Mouse (Mus musculus) forebrain, embryonic 13.5 days (tissue): ENCODE measurements around the gene Tmem220. TPM values are rescaled to one million over a fixed set of nuclear protein-coding genes. Genes with fewer than 3 reads are reported as not detected.
A peak's percentile ranks its signal among the peaks of the same experiment; 100 is the strongest.

ENCODE experiments used
- ATAC-seq: fragments of 200-750 bp; cut with Nextera tagmentation; 2 replicates; pipeline ENCODE4 v1.8.0; 2017
- H3K27ac ChIP-seq: fragments of 300-500 bp; sonication (generic); 2 replicates; pipeline ENCODE4 v1.5.1; 2015; ENCODE audit warnings: inconsistent platforms, mild to moderate bottlenecking, moderate library complexity
- H3K27me3 ChIP-seq: fragments of 300-500 bp; sonication (generic); 2 replicates; pipeline ENCODE4 v1.6.1; 2015; ENCODE audit warnings: mild to moderate bottlenecking, inconsistent platforms
- H3K36me3 ChIP-seq: fragments of 300-500 bp; sonication (generic); 2 replicates; pipeline ENCODE4 v1.6.1; 2015; ENCODE audit warnings: mild to moderate bottlenecking, inconsistent platforms; ENCODE audit not compliant: poor library complexity, severe bottlenecking
- H3K4me1 ChIP-seq: fragments of 300-500 bp; sonication (generic); 2 replicates; pipeline ENCODE4 v1.6.1; 2015; ENCODE audit warnings: inconsistent platforms
- H3K4me2 ChIP-seq: fragments of 300-500 bp; sonication (generic); 2 replicates; pipeline ENCODE4 v1.6.1; 2015; ENCODE audit warnings: inconsistent platforms, mild to moderate bottlenecking, moderate library complexity
- H3K4me3 ChIP-seq: fragments of 300-500 bp; sonication (generic); 2 replicates; pipeline ENCODE4 v1.5.1; 2015; ENCODE audit warnings: mild to moderate bottlenecking, inconsistent platforms
- H3K9ac ChIP-seq: fragments of 300-500 bp; sonication (generic); 2 replicates; pipeline ENCODE4 v1.6.1; 2015; ENCODE audit warnings: mild to moderate bottlenecking, inconsistent platforms
- H3K9me3 ChIP-seq: fragments of 300-500 bp; sonication (generic); replicated peaks from 2 replicates; pipeline ENCODE4 v1.6.1; 2016; ENCODE audit warnings: inconsistent platforms
- WGBS: fragments of 180-500 bp; shearing (Covaris S2); methylation state at CpG from one replicate; pipeline ENCODE4 v1.1.7; 2015; 5-methylcytosine and 5-hydroxymethylcytosine counted together
- polyA plus RNA-seq: library from polyadenylated mRNA; unstranded; fragments of >200 nt; fragmentation: Nextera tagmentation; extraction: Ambion mirVana; gene quantifications from 2 replicates; pipeline ENCODE4 v1.2.1, GENCODE M21; 2015

The Tmem220 gene
- polyA plus RNA-seq, 1 experiment from 2014 or later: 0.34 TPM

DNA sequence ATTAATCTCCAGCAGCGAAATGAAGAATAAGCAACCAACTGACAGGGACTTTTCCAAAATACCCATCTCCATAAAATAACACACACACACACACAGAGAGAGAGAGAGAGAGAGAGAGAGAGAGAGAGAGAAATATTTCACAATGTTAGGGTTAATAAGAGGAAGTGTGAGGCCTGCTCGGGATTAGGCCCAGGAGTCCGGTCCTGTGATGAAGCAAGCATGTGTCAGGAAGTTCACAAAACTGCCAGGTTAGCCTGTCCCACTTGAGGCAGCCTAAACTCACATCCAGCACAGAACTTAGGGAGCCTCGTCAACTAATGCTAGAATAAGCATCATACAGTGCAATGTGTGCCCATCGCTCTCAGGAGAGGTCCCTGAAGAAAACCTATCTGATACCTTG, 22.2 kb downstream of the Tmem220 start:
- Histone ChIP-seq H3K4me2 (no peak overlapping the region), H3K36me3 (peaks cover 26% of the 10 kb centered on the region; the same call in 1 of the 2 replicates), H3K4me1 (peaks cover 11% of the 10 kb centered on the region; the same call in 1 of the 2 replicates), H3K27me3 (no peaks in the 10 kb centered on the region), H3K9ac (no peak overlapping the region), H3K4me3 (no peak overlapping the region), H3K27ac (no peak overlapping the region), H3K9me3 (no peaks in the 10 kb centered on the region)
- WGBS: 91% methylated on average over 5 of the region's 5 CpGs
- no peak for ATAC-seq

DNA sequence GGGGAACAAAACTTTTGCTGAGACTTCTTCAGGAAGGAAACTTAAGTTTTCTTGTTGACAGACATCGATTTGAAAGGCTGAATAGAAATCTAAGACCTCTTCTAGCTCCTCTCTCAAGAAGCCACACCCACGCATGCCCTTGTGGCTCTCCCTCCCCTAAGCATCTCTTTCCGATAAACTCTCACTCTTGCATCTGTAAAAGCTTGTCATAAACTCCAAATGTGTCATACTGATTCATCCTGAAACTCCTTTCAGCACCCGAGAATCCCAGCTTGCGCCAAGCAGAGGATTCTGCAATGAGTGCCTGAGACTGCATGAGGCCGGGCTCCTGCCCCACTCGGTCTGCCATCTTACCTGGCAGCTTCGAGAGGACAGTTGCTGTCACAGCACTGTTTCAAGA, 23.5 kb downstream of the Tmem220 start:
- ATAC-seq: no peak
- WGBS: 88% methylated on average over 8 of the region's 8 CpGs
- peaks cover 19% of the 10 kb centered on the region; the same call in 1 of the 2 replicates for H3K36me3 ChIP-seq
- H3K27ac ChIP-seq: no peak overlapping the region
- H3K4me1 ChIP-seq: peaks cover 16% of the 10 kb centered on the region
- H3K9me3 ChIP-seq: no peaks in the 10 kb centered on the region
- no peak overlapping the region for H3K9ac ChIP-seq
- H3K4me3 ChIP-seq: no peak overlapping the region
- no peak overlapping the region for H3K4me2 ChIP-seq
- H3K27me3 ChIP-seq: no peaks in the 10 kb centered on the region

DNA sequence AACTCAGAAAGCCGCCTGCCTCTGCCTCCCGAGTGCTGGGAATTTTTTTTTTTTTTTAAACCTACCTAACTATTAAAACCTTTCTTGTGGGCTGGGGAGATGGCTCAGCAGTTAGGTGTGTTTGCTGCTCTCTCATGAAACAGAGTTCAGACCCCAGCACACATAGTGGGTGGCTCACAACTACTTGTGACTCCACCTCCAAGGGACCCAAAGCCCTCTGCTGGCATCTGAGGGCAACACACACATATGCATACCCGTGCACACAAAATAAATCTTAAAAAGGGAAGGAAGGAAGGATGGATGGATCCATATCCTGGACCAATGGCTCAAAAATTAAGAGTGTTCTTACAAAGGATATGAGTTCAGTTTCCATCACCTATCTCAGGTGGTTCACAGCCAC, 24.3 kb downstream of the Tmem220 start:
- Histone ChIP-seq H3K4me3 (no peak overlapping the region), H3K9ac (no peak overlapping the region), H3K36me3 (peaks cover 17% of the 10 kb centered on the region; the same call in 1 of the 2 replicates), H3K4me1 (peaks cover 24% of the 10 kb centered on the region), H3K27me3 (no peaks in the 10 kb centered on the region), H3K4me2 (no peak overlapping the region), H3K9me3 (no peaks in the 10 kb centered on the region), H3K27ac (no peak overlapping the region)
- WGBS: 87% methylated on average over 3 of the region's 3 CpGs
- no peak for ATAC-seq

DNA sequence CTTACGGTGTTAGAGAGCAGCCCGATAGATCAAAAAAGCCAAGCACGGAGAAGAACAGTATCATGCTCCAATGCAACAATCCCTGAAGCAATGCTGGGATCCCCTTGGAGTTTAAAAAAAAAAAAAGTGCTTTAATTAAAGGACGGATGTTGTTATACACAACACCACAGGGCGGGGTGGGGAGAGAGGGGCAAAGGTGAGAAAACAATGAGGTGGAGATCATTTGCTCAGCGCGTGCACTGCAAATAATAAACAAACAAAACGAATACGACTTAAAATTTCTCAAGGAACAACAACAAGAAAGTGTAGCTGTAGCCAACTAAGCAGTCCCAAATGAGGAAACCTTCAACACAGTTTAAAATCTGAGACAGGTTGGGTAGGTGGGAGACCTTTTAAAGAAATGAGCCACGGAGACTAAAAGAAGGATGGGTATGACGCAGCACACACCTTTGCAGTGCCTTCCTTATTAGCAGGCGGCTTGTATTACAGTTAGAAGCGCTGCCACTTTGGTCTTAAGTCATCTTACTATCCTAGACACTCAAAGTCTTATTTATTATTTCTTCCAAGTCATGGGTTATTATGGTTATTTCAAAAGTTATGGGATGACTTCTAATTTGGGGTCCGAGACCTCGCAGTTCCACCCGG, 26.8 kb downstream of the Tmem220 start:
- Histone ChIP-seq H3K27me3 (no peaks in the 10 kb centered on the region), H3K27ac (peak overlapping the region; percentile 78; the same call in 1 of the 2 replicates), H3K9ac (peak overlapping the region; percentile 90), H3K36me3 (peaks cover 28% of the 10 kb centered on the region), H3K4me1 (peaks cover 24% of the 10 kb centered on the region), H3K4me3 (peak overlapping the region; percentile 85), H3K4me2 (peak overlapping the region; percentile 84), H3K9me3 (no peaks in the 10 kb centered on the region)
- ATAC-seq: peak; percentile 72
- WGBS: 8% methylated on average over 16 of the region's 16 CpGs

DNA sequence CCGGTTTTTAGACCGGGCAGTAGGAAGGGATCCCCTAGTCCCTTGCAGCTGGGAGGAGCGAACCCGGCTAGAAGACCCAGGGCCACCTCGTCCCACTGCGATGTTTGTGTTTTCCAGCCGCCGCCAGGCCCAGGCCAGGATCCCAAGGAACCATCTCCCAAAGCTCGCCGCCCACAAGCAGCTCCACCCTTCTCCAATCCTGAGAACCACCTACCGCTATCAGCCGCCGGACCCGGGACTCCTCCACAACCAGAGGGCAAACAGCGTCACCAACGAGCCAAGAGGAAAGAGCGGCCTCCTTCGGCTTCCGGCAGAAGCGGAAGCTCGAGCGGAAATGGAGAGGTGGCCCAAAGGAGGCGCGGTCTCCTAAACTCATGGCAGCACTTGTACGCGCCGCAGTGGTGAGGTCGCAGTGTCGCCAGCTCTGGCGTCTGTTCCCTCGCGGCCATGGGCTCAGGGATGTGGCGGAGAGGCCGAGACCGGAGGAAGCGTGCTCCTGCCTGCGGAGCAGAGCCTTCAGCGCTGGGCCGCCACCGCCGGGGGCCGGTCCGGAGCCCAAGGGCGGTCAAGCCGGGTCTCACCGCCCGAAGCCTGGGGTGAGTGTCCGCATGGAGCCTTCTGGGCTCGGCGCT, 27.5 kb downstream of the Tmem220 start, which contains the start of the genes Adprm and Sco1:
Adprm (minus strand) TSS at position 274 of the 632 bp plus-strand sequence.
Sco1 (plus strand) TSS at position 350 of the 632 bp plus-strand sequence.
- no peaks in the 10 kb centered on the region for H3K9me3 ChIP-seq
- no peaks in the 10 kb centered on the region for H3K27me3 ChIP-seq
- peak within 1 kb of the TSS; percentile 84 for H3K4me2 ChIP-seq
- peak within 1 kb of the TSS; percentile 85 for H3K4me3 ChIP-seq
- peak within 1 kb of the TSS; percentile 78 for H3K27ac ChIP-seq
- H3K9ac ChIP-seq: peak within 1 kb of the TSS; percentile 90
- peak; percentile 95 for ATAC-seq
- under 1% methylated on average over 50 of the region's 50 CpGs for WGBS
- H3K36me3 ChIP-seq: peaks cover 35% of the 10 kb centered on the region
- peaks cover 24% of the 10 kb centered on the region for H3K4me1 ChIP-seq

DNA sequence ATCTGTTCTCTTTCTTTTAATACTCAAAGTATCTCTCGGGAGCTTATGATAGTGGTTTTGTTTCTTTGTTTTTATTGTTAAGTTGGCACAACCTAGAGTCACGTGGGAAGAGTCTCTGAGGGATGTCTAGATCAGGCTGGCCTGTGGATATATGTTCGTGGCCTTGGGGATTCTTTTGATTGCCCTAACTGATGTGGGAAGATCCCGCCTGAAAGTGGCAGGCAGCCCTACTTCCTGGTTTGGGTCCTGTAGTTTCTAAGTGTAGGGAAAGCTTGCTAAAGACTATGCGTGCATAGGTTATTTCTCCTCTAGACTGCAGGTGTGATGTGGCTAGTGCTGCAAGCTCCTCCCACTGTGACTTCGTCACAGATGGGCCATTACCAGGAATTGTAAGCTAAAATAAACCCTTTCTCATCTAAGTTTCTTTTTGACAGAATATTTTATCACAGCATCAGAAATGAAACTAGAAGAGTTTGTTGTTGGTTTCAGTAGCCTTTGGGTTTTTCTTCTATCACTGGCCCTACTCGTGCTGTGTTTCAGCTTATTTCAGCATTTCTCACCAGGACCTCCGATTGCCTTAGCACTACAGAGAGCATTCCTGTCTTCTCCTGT, 29.9 kb downstream of the Tmem220 start:
- Histone ChIP-seq H3K9ac (no peak overlapping the region), H3K4me3 (no peak overlapping the region), H3K27me3 (no peaks in the 10 kb centered on the region), H3K36me3 (peaks cover 52% of the 10 kb centered on the region), H3K4me2 (no peak overlapping the region), H3K27ac (no peak overlapping the region), H3K4me1 (peaks cover 24% of the 10 kb centered on the region), H3K9me3 (no peaks in the 10 kb centered on the region)
- WGBS: 93% methylated on average over 8 of the region's 8 CpGs
- ATAC-seq: no peak

DNA sequence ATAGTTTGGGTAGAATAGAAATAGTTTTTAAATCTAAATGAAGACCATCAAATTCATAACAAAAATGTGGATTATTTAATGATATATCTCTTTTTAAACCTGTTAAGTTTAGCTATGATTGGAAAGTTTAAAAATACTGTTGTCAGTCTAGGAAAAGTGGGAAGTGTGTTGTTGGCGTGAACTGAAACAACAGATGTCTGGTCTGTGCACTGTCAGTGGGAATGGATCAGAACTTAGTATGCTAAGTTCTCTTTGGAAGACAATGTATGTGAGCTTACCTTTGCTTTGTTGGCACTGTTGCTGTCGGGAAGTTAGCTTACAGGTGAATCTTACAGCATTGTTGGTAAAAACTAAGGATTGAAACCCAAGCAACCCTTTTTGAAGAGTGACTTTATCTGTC, 36.4 kb downstream of the Tmem220 start:
- H3K27ac ChIP-seq: no peak overlapping the region
- WGBS: 94% methylated on average over 2 of the region's 2 CpGs
- no peaks in the 10 kb centered on the region for H3K4me1 ChIP-seq
- ATAC-seq: no peak
- peaks cover 93% of the 10 kb centered on the region for H3K36me3 ChIP-seq
- no peak overlapping the region for H3K4me2 ChIP-seq
- H3K4me3 ChIP-seq: no peak overlapping the region
- no peak overlapping the region for H3K9ac ChIP-seq
- no peaks in the 10 kb centered on the region for H3K9me3 ChIP-seq
- H3K27me3 ChIP-seq: no peaks in the 10 kb centered on the region

DNA sequence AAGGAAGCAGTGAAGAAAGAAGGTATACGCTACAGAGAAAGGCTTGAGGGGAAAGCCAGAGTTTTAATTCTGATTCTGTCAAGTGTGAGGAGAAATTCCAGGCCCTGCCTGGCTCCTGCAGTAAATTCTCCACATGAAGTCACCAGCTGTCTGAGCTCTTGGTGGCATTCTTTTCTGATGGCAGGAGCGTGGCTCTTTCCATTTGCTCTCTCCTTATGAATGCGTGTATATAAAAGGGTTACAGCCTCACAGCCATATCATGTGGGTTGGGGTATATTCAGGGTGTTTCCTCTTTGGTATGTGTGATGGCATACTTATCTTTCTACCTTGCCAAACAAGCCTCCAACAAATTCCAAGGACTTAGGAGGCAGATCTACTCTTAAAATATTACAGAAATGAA, 37.8 kb downstream of the Tmem220 start:
- 94% methylated on average over 3 of the region's 3 CpGs for WGBS
- no peaks in the 10 kb centered on the region for H3K27me3 ChIP-seq
- H3K36me3 ChIP-seq: peaks cover 91% of the 10 kb centered on the region

DNA sequence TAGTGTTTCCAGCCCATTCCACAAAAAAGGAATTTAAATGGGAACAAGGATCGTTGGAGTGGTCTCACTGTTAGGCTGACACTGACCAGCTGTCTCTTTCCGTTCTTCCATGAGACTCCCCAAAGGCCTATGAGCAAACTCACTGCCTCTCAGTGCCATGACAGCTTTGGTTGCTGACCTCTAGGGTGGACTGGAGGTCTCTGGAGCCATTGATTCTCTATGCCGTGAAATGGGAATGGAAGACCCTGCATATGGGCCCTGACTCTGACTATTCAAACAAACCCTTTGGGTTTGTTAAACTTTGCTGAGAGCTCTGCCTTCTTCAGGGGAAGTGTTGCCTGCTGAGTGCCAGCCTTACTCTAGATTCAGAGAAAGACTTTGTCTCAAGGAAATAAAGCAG, 42.8 kb downstream of the Tmem220 start:
- no peak for ATAC-seq
- Histone ChIP-seq H3K4me2 (no peak overlapping the region), H3K4me1 (no peaks in the 10 kb centered on the region), H3K9me3 (no peaks in the 10 kb centered on the region), H3K9ac (no peak overlapping the region), H3K27me3 (no peaks in the 10 kb centered on the region), H3K4me3 (no peak overlapping the region), H3K27ac (no peak overlapping the region), H3K36me3 (peaks cover 47% of the 10 kb centered on the region)
- 93% methylated on average over 3 of the region's 3 CpGs for WGBS

More for the DNA sequence above, 37.8 kb downstream of the Tmem220 start:
- Histone ChIP-seq H3K4me1 (no peaks in the 10 kb centered on the region), H3K9me3 (no peaks in the 10 kb centered on the region), H3K27ac (no peak overlapping the region), H3K4me2 (no peak overlapping the region), H3K4me3 (no peak overlapping the region), H3K9ac (no peak overlapping the region)
- ATAC-seq: no peak

DNA sequence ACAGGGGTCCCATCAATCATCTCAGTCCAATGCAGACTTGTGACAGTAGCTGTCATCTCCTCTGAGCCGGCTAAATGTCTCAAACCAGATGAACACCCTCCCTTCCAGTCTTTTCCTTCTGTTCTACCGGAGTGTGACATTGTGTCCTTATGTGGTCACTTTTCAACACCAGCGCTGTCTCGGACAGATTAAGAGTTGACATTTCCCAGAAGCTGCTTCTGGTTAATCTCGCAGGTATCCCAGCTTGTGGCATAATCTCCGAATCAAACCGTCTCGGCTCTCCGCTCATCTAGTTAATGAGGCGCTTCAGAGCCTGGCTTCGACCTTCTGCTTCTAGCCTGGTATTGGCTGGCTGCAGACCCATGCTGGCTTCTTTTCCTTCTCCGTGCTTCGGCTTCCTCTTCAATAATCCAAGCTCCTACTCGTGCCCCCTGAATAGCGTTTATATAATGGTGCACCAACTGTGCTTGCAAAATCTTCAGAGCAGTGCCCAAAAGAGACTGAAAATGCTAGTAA, 47.7 kb downstream of the Tmem220 start:
- Histone ChIP-seq H3K4me1 (0 out of 2 replicates have a peak, but pooled peaks cover 6% of the 10 kb centered on the region), H3K36me3 (peaks cover 1% of the 10 kb centered on the region), H3K27ac (no peak overlapping the region), H3K9me3 (no peaks in the 10 kb centered on the region), H3K27me3 (no peaks in the 10 kb centered on the region), H3K9ac (no peak overlapping the region), H3K4me3 (no peak overlapping the region), H3K4me2 (no peak overlapping the region)
- WGBS: 75% methylated on average over 15 of the region's 15 CpGs
- ATAC-seq: no peak

DNA sequence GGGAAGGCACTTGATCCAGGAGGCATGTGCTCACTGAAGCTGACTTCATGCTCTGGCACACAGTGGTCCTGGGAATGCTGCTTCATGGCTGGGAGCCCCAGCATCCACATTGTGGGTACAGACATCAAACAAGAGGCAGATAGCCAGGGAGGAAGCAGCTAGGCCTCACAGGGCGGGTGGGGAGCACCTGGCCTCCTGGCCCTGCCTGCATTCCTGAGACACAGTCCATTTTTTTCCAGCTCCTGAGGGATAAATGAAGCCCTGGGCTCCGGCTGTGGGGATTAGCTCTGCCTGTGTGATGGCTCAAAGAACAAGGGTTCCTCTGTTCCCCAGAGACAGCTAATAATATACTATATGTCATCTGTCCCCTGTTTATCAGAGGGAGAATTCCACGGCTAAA, 50.1 kb downstream of the Tmem220 start:
- no peaks in the 10 kb centered on the region for H3K36me3 ChIP-seq
- H3K4me2 ChIP-seq: no peak overlapping the region
- no peaks in the 10 kb centered on the region for H3K9me3 ChIP-seq
- H3K27ac ChIP-seq: no peak overlapping the region
- peaks cover 13% of the 10 kb centered on the region; the same call in 1 of the 2 replicates for H3K4me1 ChIP-seq
- ATAC-seq: no peak
- H3K4me3 ChIP-seq: no peak overlapping the region
- no peak overlapping the region for H3K9ac ChIP-seq
- H3K27me3 ChIP-seq: no peaks in the 10 kb centered on the region
- 34% methylated on average over 3 of the region's 3 CpGs for WGBS

DNA sequence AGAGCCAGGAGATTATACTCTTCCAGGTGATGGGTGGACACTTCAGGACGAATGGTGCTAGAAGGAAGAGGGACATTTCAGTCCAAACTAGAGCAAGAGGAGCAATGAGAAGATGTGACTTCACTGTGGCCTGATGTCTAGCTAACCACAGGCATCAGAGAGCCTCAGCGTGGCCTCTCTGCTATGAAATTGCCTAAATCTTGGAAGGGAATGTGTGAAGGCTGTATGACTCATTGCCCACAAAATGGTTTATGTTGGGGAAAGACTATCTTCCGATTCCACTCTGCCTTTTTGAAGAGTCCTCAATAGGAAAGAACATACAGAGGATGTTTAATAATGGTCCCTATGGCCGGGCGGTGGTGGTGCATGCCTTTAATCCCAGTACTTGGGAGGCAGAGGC, 51.8 kb downstream of the Tmem220 start:
- Histone ChIP-seq H3K9me3 (no peaks in the 10 kb centered on the region), H3K9ac (no peak overlapping the region), H3K4me1 (peaks cover 20% of the 10 kb centered on the region; the same call in 1 of the 2 replicates), H3K36me3 (no peaks in the 10 kb centered on the region), H3K27ac (no peak overlapping the region), H3K4me2 (no peak overlapping the region), H3K4me3 (no peak overlapping the region), H3K27me3 (no peaks in the 10 kb centered on the region)
- 94% methylated on average over 5 of the region's 5 CpGs for WGBS
- ATAC-seq: no peak
